Mouse (Mus musculus): ENCODE measurements around the gene Ptar1. TPM values are rescaled to one million over a fixed set of nuclear protein-coding genes. Genes with fewer than 3 reads are reported as not detected.

The Ptar1 gene
- polyA plus RNA-seq, 1 experiment = 1.6 TPM

DNA sequence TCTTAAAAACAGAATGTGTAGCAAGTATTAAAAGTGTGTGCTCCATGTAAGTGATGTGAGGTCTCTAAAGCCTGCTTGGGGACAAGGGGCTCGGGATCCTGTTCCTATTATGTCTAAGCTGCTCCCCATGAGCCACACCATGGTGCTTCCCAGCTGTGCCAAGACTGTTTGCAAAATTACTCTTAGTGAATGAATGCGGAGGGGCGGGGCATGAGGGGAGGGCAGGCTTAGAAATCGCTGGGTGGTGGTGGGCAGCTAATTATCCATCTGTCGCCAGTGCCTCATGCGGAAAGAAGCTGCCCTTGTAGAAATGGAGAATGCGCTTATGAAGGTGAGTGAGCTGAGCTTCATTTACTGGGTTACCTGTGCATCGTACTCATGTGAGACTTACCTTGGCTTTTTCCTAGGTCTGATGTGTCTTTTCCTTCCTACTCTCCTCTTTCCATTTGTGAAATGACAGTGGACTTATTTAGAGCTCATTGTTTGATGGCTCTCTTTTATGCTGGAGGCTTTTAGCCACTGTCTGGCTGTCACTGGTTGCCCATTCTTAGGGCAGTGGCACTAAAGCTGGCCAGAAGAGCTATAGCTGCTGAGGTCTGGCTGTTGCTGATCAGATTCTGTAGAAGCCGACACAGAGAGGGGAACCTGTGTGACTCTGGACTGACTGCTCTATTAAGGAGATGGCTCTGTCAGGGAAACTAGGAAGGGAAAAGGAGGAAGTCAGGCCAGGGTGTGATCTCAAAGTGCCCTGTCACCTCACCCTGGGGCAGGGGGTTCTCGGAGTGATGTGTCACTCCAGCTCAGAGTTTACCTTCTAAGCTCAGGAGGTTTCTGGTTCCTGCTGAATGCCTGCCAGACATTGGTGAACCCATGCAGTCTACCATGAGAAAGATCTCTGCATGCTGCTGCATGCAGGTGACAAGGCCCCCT lies 83.5 kb downstream of the Ptar1 start:
- TF ChIP-seq USF1 (IDR thresholded peaks at IDR 0.05; ENCODE audit: low read depth) (no peak), FOSL1 (IDR thresholded peaks at IDR 0.05; ENCODE audit: insufficient read depth, low read length, poor library complexity, severe bottlenecking) (no peak), MYOD1 (IDR thresholded peaks at IDR 0.05; ENCODE audit: control insufficient read depth, insufficient read length, low read depth) (no peak), MYOG (IDR thresholded peaks at IDR 0.05; ENCODE audit: control insufficient read depth, extremely low read depth, insufficient read length) (no peak), CTCF (IDR thresholded peaks at IDR 0.05; ENCODE audit: control insufficient read depth, insufficient read depth, insufficient read length) (no peak), MAX (IDR thresholded peaks at IDR 0.05) (no peak), CEBPB (IDR thresholded peaks at IDR 0.05; ENCODE audit: low read depth) (no peak)
- Histone ChIP-seq H3K79me2 (ENCODE audit: control insufficient read depth, insufficient read depth) (no peaks in the 10 kb centered on the region), H3K36me3 (ENCODE audit: control insufficient read depth, insufficient read depth) (no peaks in the 10 kb centered on the region), H3K27me3 (ENCODE audit: control insufficient read depth, insufficient read depth, insufficient read length) (peaks cover 13% of the 10 kb centered on the region), H3K4me3 (ENCODE audit: insufficient read depth, poor library complexity, severe bottlenecking) (no peak overlapping the region), H3K79me3 (ENCODE audit: low read depth) (no peaks in the 10 kb centered on the region), H3ac (ENCODE audit: control insufficient read depth, insufficient read length, low read depth) (no peak overlapping the region)

DNA sequence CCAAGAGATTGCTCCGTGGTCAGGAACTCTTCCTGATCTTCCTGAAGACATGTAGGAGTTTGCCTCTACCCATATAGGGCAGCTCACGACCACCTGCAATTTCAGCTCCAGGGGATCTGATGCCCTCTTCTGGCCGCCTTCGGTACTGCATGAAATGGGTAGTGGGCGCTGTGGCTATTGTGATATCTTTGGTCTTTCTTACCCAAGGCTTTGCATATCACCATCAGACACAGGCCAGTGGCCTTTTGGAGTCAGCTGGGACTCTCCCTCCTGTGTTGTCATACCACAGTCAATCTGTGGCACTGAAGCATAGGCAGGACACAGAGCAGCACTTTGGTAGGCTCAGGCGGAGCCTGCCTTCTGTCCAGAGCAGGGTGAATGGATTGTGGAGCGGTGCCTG lies 84.7 kb downstream of the Ptar1 start:
- TF ChIP-seq CEBPB (IDR thresholded peaks at IDR 0.05; ENCODE audit: low read depth) (no peak), USF1 (IDR thresholded peaks at IDR 0.05; ENCODE audit: low read depth) (no peak), MAX (IDR thresholded peaks at IDR 0.05) (no peak), MYOG (IDR thresholded peaks at IDR 0.05; ENCODE audit: control insufficient read depth, extremely low read depth, insufficient read length) (no peak), FOSL1 (IDR thresholded peaks at IDR 0.05; ENCODE audit: insufficient read depth, low read length, poor library complexity, severe bottlenecking) (no peak), CTCF (IDR thresholded peaks at IDR 0.05; ENCODE audit: control insufficient read depth, insufficient read depth, insufficient read length) (no peak), MYOD1 (IDR thresholded peaks at IDR 0.05; ENCODE audit: control insufficient read depth, insufficient read length, low read depth) (no peak)
- Histone ChIP-seq H3K4me3 (ENCODE audit: insufficient read depth, poor library complexity, severe bottlenecking) (no peak overlapping the region), H3K27me3 (ENCODE audit: control insufficient read depth, insufficient read depth, insufficient read length) (peaks cover 8% of the 10 kb centered on the region), H3K36me3 (ENCODE audit: control insufficient read depth, insufficient read depth) (no peaks in the 10 kb centered on the region), H3K79me3 (ENCODE audit: low read depth) (no peaks in the 10 kb centered on the region), H3K79me2 (ENCODE audit: control insufficient read depth, insufficient read depth) (no peaks in the 10 kb centered on the region), H3ac (ENCODE audit: control insufficient read depth, insufficient read length, low read depth) (no peak overlapping the region)

DNA sequence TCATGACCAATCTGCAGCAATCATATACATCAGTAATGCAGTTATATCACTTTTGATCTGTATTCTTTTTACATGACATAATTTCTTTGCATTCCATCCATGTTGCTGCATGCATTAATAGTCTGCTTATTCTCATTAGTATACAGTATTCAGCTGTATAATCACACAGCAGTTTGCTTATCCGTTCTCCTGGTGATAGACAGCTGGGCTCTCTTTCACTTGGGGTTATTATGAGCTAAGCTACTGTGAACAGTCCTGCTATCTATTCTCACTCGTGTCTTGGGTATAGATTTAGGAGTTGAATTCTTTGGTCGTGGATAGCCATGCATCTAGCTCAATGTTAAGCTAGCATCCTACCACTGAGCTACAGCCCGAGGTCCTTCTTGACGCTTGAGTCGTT lies 88.1 kb downstream of the Ptar1 start:
- H3K4me3 ChIP-seq (ENCODE audit: insufficient read depth, poor library complexity, severe bottlenecking) = no peak overlapping the region
- H3K79me3 ChIP-seq (ENCODE audit: low read depth) = no peaks in the 10 kb centered on the region
- no peaks in the 10 kb centered on the region for H3K36me3 ChIP-seq (ENCODE audit: control insufficient read depth, insufficient read depth)
- H3ac ChIP-seq (ENCODE audit: control insufficient read depth, insufficient read length, low read depth) = no peak overlapping the region
- H3K79me2 ChIP-seq (ENCODE audit: control insufficient read depth, insufficient read depth) = no peaks in the 10 kb centered on the region
- TF ChIP-seq MYOG (IDR thresholded peaks at IDR 0.05; ENCODE audit: control insufficient read depth, extremely low read depth, insufficient read length) (no peak), MYOD1 (IDR thresholded peaks at IDR 0.05; ENCODE audit: control insufficient read depth, insufficient read length, low read depth) (no peak), CTCF (IDR thresholded peaks at IDR 0.05; ENCODE audit: control insufficient read depth, insufficient read depth, insufficient read length) (no peak), FOSL1 (IDR thresholded peaks at IDR 0.05; ENCODE audit: insufficient read depth, low read length, poor library complexity, severe bottlenecking) (no peak), USF1 (IDR thresholded peaks at IDR 0.05; ENCODE audit: low read depth) (no peak), CEBPB (IDR thresholded peaks at IDR 0.05; ENCODE audit: low read depth) (no peak), MAX (IDR thresholded peaks at IDR 0.05) (no peak)
- H3K27me3 ChIP-seq (ENCODE audit: control insufficient read depth, insufficient read depth, insufficient read length) = peaks cover 3% of the 10 kb centered on the region

DNA sequence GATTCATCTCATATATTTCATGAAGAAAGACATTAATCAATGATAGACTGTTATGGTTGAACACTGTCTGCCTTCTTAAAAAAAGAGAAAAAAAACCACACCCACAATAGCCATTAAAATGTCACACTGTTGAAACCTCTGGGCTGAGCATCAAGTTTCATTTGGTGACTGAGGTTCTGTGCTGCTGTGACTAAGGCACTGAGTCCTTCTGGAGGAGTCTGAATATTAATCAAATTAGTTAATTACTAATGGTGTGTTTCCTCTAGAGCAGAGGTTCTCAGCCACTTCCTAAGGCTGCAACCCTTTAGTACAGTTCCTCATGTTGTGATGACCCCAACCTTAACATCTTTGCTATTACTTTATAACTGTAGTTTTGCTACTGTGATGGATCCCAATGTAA lies 91.9 kb downstream of the Ptar1 start:
- Histone ChIP-seq H3K27me3 (ENCODE audit: control insufficient read depth, insufficient read depth, insufficient read length) (no peaks in the 10 kb centered on the region), H3K4me3 (ENCODE audit: insufficient read depth, poor library complexity, severe bottlenecking) (no peak overlapping the region), H3K36me3 (ENCODE audit: control insufficient read depth, insufficient read depth) (no peaks in the 10 kb centered on the region), H3K79me2 (ENCODE audit: control insufficient read depth, insufficient read depth) (no peaks in the 10 kb centered on the region), H3ac (ENCODE audit: control insufficient read depth, insufficient read length, low read depth) (no peak overlapping the region), H3K79me3 (ENCODE audit: low read depth) (no peaks in the 10 kb centered on the region)
- TF ChIP-seq MAX (IDR thresholded peaks at IDR 0.05) (no peak), USF1 (IDR thresholded peaks at IDR 0.05; ENCODE audit: low read depth) (no peak), CTCF (IDR thresholded peaks at IDR 0.05; ENCODE audit: control insufficient read depth, insufficient read depth, insufficient read length) (no peak), MYOG (IDR thresholded peaks at IDR 0.05; ENCODE audit: control insufficient read depth, extremely low read depth, insufficient read length) (no peak), FOSL1 (IDR thresholded peaks at IDR 0.05; ENCODE audit: insufficient read depth, low read length, poor library complexity, severe bottlenecking) (no peak), MYOD1 (IDR thresholded peaks at IDR 0.05; ENCODE audit: control insufficient read depth, insufficient read length, low read depth) (no peak), CEBPB (IDR thresholded peaks at IDR 0.05; ENCODE audit: low read depth) (no peak)

DNA sequence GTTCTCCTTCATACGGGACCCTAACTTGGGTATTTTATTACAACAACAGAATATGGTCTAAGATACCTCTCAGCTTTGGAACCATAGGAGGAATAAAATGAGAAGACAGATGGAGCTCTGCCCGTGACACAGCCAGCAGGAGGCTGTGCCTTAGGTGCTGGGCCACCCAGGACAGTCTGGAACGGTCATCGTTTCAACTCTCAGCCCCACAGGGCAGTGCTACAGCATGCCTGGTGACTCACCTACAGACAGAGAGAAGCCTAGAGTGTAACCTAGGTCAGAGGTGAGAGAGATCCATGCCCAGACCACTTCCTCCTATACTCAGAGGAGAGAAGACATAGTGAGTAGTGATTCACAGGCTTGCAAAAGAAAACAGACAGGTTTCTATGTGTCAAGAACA lies 92.9 kb downstream of the Ptar1 start:
- no peaks in the 10 kb centered on the region for H3K36me3 ChIP-seq (ENCODE audit: control insufficient read depth, insufficient read depth)
- no peaks in the 10 kb centered on the region for H3K79me2 ChIP-seq (ENCODE audit: control insufficient read depth, insufficient read depth)
- no peak overlapping the region for H3K4me3 ChIP-seq (ENCODE audit: insufficient read depth, poor library complexity, severe bottlenecking)
- no peak for TF ChIP-seq MYOG (IDR thresholded peaks at IDR 0.05; ENCODE audit: control insufficient read depth, extremely low read depth, insufficient read length)
- no peak for TF ChIP-seq USF1 (IDR thresholded peaks at IDR 0.05; ENCODE audit: low read depth)
- no peak for TF ChIP-seq CEBPB (IDR thresholded peaks at IDR 0.05; ENCODE audit: low read depth)
- TF ChIP-seq MYOD1 (IDR thresholded peaks at IDR 0.05; ENCODE audit: control insufficient read depth, insufficient read length, low read depth) = no peak
- TF ChIP-seq FOSL1 (IDR thresholded peaks at IDR 0.05; ENCODE audit: insufficient read depth, low read length, poor library complexity, severe bottlenecking) = no peak
- TF ChIP-seq MAX (IDR thresholded peaks at IDR 0.05) = no peak
- TF ChIP-seq CTCF (IDR thresholded peaks at IDR 0.05; ENCODE audit: control insufficient read depth, insufficient read depth, insufficient read length) = no peak
- H3ac ChIP-seq (ENCODE audit: control insufficient read depth, insufficient read length, low read depth) = no peak overlapping the region
- H3K79me3 ChIP-seq (ENCODE audit: low read depth) = no peaks in the 10 kb centered on the region
- no peaks in the 10 kb centered on the region for H3K27me3 ChIP-seq (ENCODE audit: control insufficient read depth, insufficient read depth, insufficient read length)

Other genes with a start within 250 kb of the Ptar1 start
- 0.77 TPM for gene Mamdc2, start 239.0 kb upstream of the Ptar1 start, polyA plus RNA-seq (2012; fragmentation: generic; extraction: Trizol)
- not detected for gene 1700028P14Rik, start 34.6 kb upstream of the Ptar1 start, polyA plus RNA-seq (2012; fragmentation: generic; extraction: Trizol)
- gene Apba1, start 71.5 kb downstream of the Ptar1 start, polyA plus RNA-seq (2012; fragmentation: generic; extraction: Trizol) = 0.02 TPM